Mouse (Mus musculus) C2C12 (cell line): Measurements from ENCODE around the gene Gm10160. TPM values are rescaled to one million over a fixed set of nuclear protein-coding genes. Genes with fewer than 3 reads are reported as not detected.

Experiments
- H3K27me3 ChIP-seq: one replicate; pipeline ENCODE4 v1.6.1; 2011; ENCODE audit not compliant: control insufficient read depth, insufficient read depth, insufficient read length
- H3K36me3 ChIP-seq: one replicate; pipeline ENCODE4 v1.6.1; 2011; ENCODE audit not compliant: control insufficient read depth, insufficient read depth
- H3K4me3 ChIP-seq: one replicate; pipeline ENCODE4 v1.5.1; 2011; ENCODE audit warnings: mild to moderate bottlenecking, control low read depth; ENCODE audit not compliant: poor library complexity, insufficient read depth, severe bottlenecking
- H3K79me2 ChIP-seq: one replicate; pipeline ENCODE4 v1.6.1; 2011; ENCODE audit not compliant: control insufficient read depth, insufficient read depth
- H3K79me3 ChIP-seq: one replicate; pipeline ENCODE4 v1.6.1; 2011; ENCODE audit warnings: low read depth, control low read depth
- H3ac ChIP-seq: one replicate; pipeline ENCODE3; 2011; ENCODE audit warnings: low read depth; ENCODE audit not compliant: control insufficient read depth, insufficient read length
- CEBPB ChIP-seq: IDR thresholded peaks from one replicate; pipeline ENCODE4 v1.6.1; 2011; ENCODE audit warnings: low read depth, mild to moderate bottlenecking, control low read depth, moderate library complexity
- CTCF ChIP-seq: IDR thresholded peaks from one replicate; pipeline ENCODE4 v1.5.1; 2011; ENCODE audit not compliant: control insufficient read depth, insufficient read depth, insufficient read length
- FOSL1 ChIP-seq: IDR thresholded peaks from one replicate; pipeline ENCODE4 v1.8.0; 2011; ENCODE audit warnings: mild to moderate bottlenecking, low read length; ENCODE audit not compliant: poor library complexity, insufficient read depth, severe bottlenecking
- MAX ChIP-seq: IDR thresholded peaks from one replicate; pipeline ENCODE4 v1.6.1; 2011; ENCODE audit warnings: mild to moderate bottlenecking, control low read depth
- MYOD1 ChIP-seq: IDR thresholded peaks from one replicate; pipeline ENCODE4 v1.6.1; 2011; ENCODE audit warnings: low read depth; ENCODE audit not compliant: control insufficient read depth, insufficient read length
- MYOG ChIP-seq: IDR thresholded peaks from one replicate; pipeline ENCODE4 v1.6.1; 2011; ENCODE audit not compliant: control insufficient read depth, insufficient read length; ENCODE audit errors: extremely low read depth
- USF1 ChIP-seq: IDR thresholded peaks from one replicate; pipeline ENCODE4 v1.6.1; 2011; ENCODE audit warnings: low read depth, mild to moderate bottlenecking, control low read depth, moderate library complexity
- polyA plus RNA-seq: library from polyadenylated mRNA; unstranded; fragments of >200 nt; fragmentation: generic; extraction: Trizol; gene quantifications from one replicate; pipeline ENCODE4 v1.2.1, GENCODE M21; 2012; ENCODE audit warnings: missing spikeins

The Gm10160 gene
- polyA plus RNA-seq, 1 experiment: not detected

DNA sequence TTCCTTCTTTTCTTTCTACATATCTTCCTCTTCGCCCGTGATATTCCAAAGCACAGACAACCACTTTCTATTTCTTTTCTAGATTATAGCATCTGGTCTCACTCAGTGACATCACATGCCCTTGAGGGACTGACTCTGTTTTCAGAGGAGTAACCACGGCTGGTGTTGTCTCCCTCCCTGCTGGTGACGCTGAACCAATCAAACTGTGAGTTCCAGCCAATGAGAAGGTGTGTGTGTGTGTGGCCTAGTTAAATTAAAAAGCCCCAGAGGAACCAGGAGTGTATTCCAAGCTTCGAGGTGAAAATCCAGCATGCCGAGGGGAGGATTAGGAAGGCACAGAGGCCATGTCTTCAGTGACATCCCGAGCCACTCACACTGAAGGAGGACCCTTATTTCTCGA is 8.6 kb downstream of the Gm10160 start:
- Histone ChIP-seq H3K79me2 (no peaks in the 10 kb centered on the region), H3K27me3 (peaks cover 10% of the 10 kb centered on the region), H3K4me3 (no peak overlapping the region), H3K36me3 (no peaks in the 10 kb centered on the region), H3K79me3 (no peaks in the 10 kb centered on the region), H3ac (no peak overlapping the region)
- TF ChIP-seq MYOD1 (no peak), CTCF (no peak), FOSL1 (no peak), MYOG (no peak), CEBPB (no peak), MAX (no peak), USF1 (no peak)

DNA sequence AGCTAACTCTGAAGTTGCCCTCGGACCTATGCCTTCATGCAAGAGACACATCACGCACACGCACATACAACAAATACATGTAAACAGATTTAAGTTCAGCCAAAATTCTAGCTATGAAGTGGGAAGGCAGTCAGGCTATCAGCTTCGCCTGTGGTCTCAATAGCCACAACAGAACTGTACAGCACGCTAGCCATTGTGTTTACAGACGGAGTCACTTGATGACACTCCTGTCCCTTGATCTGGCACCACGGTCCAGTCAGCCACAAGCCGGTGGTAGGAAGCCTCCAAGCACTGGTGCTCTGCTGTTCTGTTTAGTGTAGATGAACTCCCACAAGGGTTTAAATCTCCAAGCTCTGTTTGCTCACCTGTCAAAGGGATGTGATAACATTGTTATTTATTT is 9.6 kb downstream of the Gm10160 start:
- Histone ChIP-seq H3K27me3 (peaks cover 14% of the 10 kb centered on the region), H3K79me2 (no peaks in the 10 kb centered on the region), H3K4me3 (no peak overlapping the region), H3K36me3 (no peaks in the 10 kb centered on the region), H3K79me3 (no peaks in the 10 kb centered on the region), H3ac (no peak overlapping the region)
- TF ChIP-seq CEBPB (no peak), USF1 (no peak), FOSL1 (no peak), CTCF (no peak), MYOD1 (no peak), MYOG (no peak)

DNA sequence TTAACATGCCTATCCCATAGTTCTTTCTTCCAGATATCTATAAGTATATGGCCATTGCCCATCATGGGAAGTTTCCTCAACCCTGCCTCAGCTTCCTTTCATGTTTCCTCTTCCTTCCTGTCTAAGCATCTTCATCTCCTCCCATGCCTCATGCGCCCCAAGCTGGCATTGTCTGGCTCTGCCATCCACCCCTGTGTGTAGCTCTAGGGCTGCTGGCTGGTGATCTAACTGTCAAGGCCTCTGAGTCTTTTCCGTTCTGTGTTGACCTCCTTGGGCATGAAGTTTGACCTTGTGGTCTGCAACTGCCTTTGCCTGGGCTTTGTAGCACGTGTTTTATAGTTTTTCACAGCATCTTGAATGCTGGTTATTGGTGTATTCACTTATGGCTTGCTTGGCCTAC is 10.3 kb downstream of the Gm10160 start:
- no peak for TF ChIP-seq CEBPB
- TF ChIP-seq FOSL1: no peak
- no peak for TF ChIP-seq MYOG
- TF ChIP-seq MAX: no peak
- no peak for TF ChIP-seq MYOD1
- no peak for TF ChIP-seq USF1
- TF ChIP-seq CTCF: no peak

DNA sequence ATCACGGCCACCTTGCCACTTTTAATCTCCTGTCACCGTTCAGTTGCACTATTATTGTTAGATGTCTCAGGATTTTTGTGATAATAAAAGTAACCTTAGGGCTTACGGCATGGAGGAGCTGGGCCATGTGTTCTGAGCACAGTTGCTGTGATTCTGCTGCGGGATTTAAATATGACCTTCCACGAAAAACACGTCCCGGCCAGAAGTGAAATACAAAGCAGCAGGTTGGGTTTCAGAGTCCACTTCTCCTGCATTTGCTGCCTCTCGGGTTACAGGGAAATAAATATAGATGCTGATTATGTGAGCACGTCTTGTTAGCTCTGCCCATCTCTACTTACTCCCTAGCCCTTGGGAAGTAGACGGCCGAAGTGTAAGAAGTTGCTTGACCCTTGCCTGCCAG is 10.8 kb downstream of the Gm10160 start:
- H3ac ChIP-seq: no peak overlapping the region
- no peaks in the 10 kb centered on the region for H3K79me2 ChIP-seq
- peaks cover 16% of the 10 kb centered on the region for H3K27me3 ChIP-seq
- no peaks in the 10 kb centered on the region for H3K36me3 ChIP-seq
- no peak overlapping the region for H3K4me3 ChIP-seq
- no peaks in the 10 kb centered on the region for H3K79me3 ChIP-seq
- TF ChIP-seq MYOG: no peak
- no peak for TF ChIP-seq MAX
- no peak for TF ChIP-seq CTCF
- TF ChIP-seq CEBPB: no peak
- TF ChIP-seq MYOD1: no peak
- no peak for TF ChIP-seq USF1
- no peak for TF ChIP-seq FOSL1

More for the DNA sequence above, 10.3 kb downstream of the Gm10160 start:
- H3ac ChIP-seq: no peak overlapping the region
- peaks cover 14% of the 10 kb centered on the region for H3K27me3 ChIP-seq
- H3K79me2 ChIP-seq: no peaks in the 10 kb centered on the region
- no peaks in the 10 kb centered on the region for H3K79me3 ChIP-seq
- no peaks in the 10 kb centered on the region for H3K36me3 ChIP-seq
- H3K4me3 ChIP-seq: no peak overlapping the region

DNA sequence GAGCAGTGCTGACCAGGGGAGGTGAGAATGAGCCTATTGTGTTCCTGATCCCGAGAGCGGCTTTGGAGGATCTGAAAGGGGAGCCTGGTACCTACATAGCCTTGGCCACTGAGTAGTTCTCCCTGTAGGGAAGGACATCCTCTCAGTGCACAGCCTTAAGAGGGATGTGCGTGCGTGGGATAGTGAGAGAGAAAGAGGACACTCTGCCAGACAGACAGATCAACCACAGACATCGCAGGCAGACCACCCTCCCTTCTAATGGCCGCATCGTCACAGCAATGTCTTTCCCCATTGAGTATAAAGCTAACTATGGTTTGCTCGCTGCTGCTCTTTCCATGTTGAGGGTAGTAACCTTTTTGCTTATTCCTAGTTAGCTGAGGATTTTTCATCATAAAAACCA is 11.7 kb downstream of the Gm10160 start:
- H3K27me3 ChIP-seq: peaks cover 19% of the 10 kb centered on the region
- no peak overlapping the region for H3K4me3 ChIP-seq
- H3K79me3 ChIP-seq: no peaks in the 10 kb centered on the region
- no peaks in the 10 kb centered on the region for H3K36me3 ChIP-seq
- H3K79me2 ChIP-seq: no peaks in the 10 kb centered on the region
- no peak overlapping the region for H3ac ChIP-seq
- no peak for TF ChIP-seq CEBPB
- TF ChIP-seq USF1: no peak
- no peak for TF ChIP-seq CTCF
- no peak for TF ChIP-seq MAX
- TF ChIP-seq MYOG: no peak
- no peak for TF ChIP-seq MYOD1
- TF ChIP-seq FOSL1: no peak

DNA sequence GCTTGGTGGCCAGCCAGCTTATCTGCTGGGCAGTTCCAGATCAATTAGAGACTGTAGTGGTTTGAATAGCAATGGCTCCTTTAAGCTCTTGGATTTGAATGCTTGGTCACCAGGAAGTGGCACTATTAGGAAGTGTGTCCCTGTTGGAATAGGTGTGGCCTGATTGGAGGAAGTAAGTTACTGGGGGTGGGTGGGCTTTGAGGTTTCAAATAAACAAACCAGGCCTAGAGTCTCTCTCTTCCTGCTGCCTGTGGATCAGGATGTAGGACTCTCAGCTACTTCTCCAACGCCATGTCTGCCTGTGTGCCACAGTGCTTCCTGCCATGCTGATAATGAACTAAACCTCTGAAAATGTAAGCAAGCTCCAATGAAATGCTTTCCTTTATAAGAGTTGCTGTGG is 12.6 kb downstream of the Gm10160 start:
- H3K36me3 ChIP-seq: no peaks in the 10 kb centered on the region
- H3K4me3 ChIP-seq: no peak overlapping the region
- no peaks in the 10 kb centered on the region for H3K79me3 ChIP-seq
- H3K79me2 ChIP-seq: no peaks in the 10 kb centered on the region
- peaks cover 16% of the 10 kb centered on the region for H3K27me3 ChIP-seq
- H3ac ChIP-seq: no peak overlapping the region
- TF ChIP-seq MYOG: no peak
- no peak for TF ChIP-seq MYOD1
- no peak for TF ChIP-seq FOSL1
- TF ChIP-seq USF1: no peak
- TF ChIP-seq CEBPB: no peak
- no peak for TF ChIP-seq CTCF
- no peak for TF ChIP-seq MAX

DNA sequence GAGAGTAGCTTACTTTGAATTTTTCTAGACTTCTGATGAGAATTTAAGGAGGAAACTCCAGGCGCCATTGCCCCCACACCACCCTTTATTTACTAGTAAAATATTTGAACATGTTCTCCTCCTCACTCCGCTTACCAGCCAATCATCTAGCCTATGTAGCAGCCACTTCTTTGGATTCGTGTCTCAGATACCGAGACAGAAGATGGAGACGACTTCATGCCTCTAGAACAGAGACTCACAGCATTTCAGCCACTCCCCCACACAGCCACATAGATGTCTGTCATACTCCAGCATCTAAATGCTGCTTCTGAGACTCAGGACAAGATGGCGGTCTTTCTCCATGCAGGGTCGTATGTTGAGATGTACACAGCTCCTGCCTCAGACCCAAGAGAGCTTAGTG is 13.5 kb downstream of the Gm10160 start:
- TF ChIP-seq CEBPB (no peak), MAX (no peak)
- H3K36me3 ChIP-seq: no peaks in the 10 kb centered on the region
- H3K4me3 ChIP-seq: no peak overlapping the region
- H3ac ChIP-seq: no peak overlapping the region
- H3K79me3 ChIP-seq: no peaks in the 10 kb centered on the region
- H3K27me3 ChIP-seq: peaks cover 13% of the 10 kb centered on the region
- H3K79me2 ChIP-seq: no peaks in the 10 kb centered on the region
